Mouse (Mus musculus) ES-Bruce4 (cell line): ENCODE results near the gene Ackr1.

Source experiments
- CTCF ChIP-seq: IDR thresholded peaks from one replicate; pipeline ENCODE4 v1.8.1; 2011; ENCODE audit warnings: low read depth, low read length
- EP300 ChIP-seq: IDR thresholded peaks from 2 replicates; pipeline ENCODE4 v1.6.1; 2011; ENCODE audit warnings: low read depth, low read length; ENCODE audit not compliant: insufficient read depth
- POLR2A ChIP-seq: IDR thresholded peaks from one replicate; pipeline ENCODE4 v1.8.1; 2011; ENCODE audit warnings: low read length; ENCODE audit not compliant: insufficient read depth

DNA sequence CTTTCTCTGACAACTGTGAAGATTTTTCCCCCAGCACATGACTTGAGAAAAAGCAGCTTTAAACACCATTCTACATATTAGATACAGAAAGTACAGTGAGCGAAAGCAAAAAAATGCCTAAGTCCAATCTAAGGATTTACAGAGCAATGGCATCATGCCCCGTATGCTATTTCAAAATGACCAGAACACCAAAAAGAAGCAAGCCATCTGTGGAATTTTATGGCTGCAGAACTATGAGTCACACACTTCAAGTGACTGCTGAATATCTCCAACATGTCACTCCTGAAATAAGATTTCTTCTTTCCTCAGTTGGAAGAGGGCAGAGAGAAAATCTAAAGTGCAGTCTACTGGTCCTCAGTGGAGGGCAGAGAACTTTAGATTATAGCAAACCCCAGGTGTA, 29.9 kb upstream of the Ackr1 start:
- TF ChIP-seq POLR2A, result no peak
- TF ChIP-seq CTCF, result no peak
- TF ChIP-seq EP300, result no peak
